ENCODE assay signal across 32 mouse cellular contexts in genomic region chr6:66915592-66915991, GRCm38 (mm10).
"Had no signal": no experiment of that assay in that cellular context is flagged by ENCODE, and none has a peak within 500 bp of the region (broad histone marks: within the 10 kb centered on the region; RNA-seq: fewer than 3 reads in every experiment).

No protein-coding gene starts in this region.

- H3K9ac ChIP-seq: limb, embryonic 12.5 days; limb, embryonic 13.5 days; limb, embryonic 15.5 days; liver, embryonic 12.5 days; liver, embryonic 13.5 days; liver, embryonic 14.5 days; liver, embryonic 15.5 days; liver, postnatal 0 days; lung, embryonic 14.5 days; lung, embryonic 15.5 days; midbrain, embryonic 12.5 days; midbrain, embryonic 13.5 days; midbrain, embryonic 15.5 days; neural tube, embryonic 12.5 days had no signal

- H3K27me3 ChIP-seq: limb, embryonic 12.5 days; limb, embryonic 13.5 days; limb, embryonic 15.5 days; liver, embryonic 12.5 days; liver, embryonic 13.5 days; liver, embryonic 15.5 days; lung, embryonic 15.5 days; megakaryocyte, embryonic 14.5 days; midbrain, embryonic 12.5 days; midbrain, embryonic 13.5 days; midbrain, embryonic 15.5 days; neural tube, embryonic 12.5 days had no signal

- DNase-seq: left cerebral cortex, postnatal 4 days; liver; liver, embryonic 13.5 days; liver, postnatal 0 days; lung, adult 18-20 months; lung, adult 2 months; lung, embryonic 14.5 days; lung, postnatal 10 days; lung, postnatal 14 days; lung, postnatal 36 days; lung, postnatal 4 days; midbrain, embryonic 14.5 days had no signal

- H3K4me1 ChIP-seq: midbrain, embryonic 12.5 days; midbrain, embryonic 13.5 days; midbrain, embryonic 15.5 days; neural tube, embryonic 12.5 days had no signal

- H3K4me2 ChIP-seq: limb, embryonic 12.5 days; limb, embryonic 13.5 days; limb, embryonic 15.5 days; liver, embryonic 11.5 days; liver, embryonic 12.5 days; liver, embryonic 13.5 days; liver, embryonic 15.5 days; lung, embryonic 14.5 days; lung, embryonic 15.5 days; midbrain, embryonic 11.5 days; midbrain, embryonic 12.5 days; midbrain, embryonic 13.5 days; midbrain, embryonic 15.5 days; neural tube, embryonic 12.5 days had no signal

- ATAC-seq: liver, embryonic 12.5 days; liver, postnatal 0 days; lung, postnatal 0 days; midbrain, embryonic 13.5 days; midbrain, embryonic 15.5 days; midbrain, embryonic 16.5 days had no signal

- H3K27ac ChIP-seq: limb, embryonic 10.5 days; limb, embryonic 12.5 days; limb, embryonic 13.5 days; limb, embryonic 15.5 days; liver, embryonic 12.5 days; liver, embryonic 13.5 days; liver, embryonic 14.5 days; liver, embryonic 15.5 days; lung, embryonic 15.5 days; macrophage; midbrain, embryonic 10.5 days; midbrain, embryonic 12.5 days; midbrain, embryonic 13.5 days; midbrain, embryonic 15.5 days; neural tube, embryonic 12.5 days had no signal

- H3K9me3 ChIP-seq: limb, embryonic 10.5 days; limb, embryonic 12.5 days; limb, embryonic 13.5 days; limb, embryonic 15.5 days; liver, embryonic 12.5 days; liver, embryonic 13.5 days; liver, embryonic 15.5 days; lung, embryonic 15.5 days; megakaryocyte, embryonic 14.5 days; midbrain, embryonic 10.5 days; midbrain, embryonic 12.5 days; midbrain, embryonic 13.5 days; midbrain, embryonic 15.5 days; neural tube, embryonic 12.5 days had no signal

- H3K4me3 ChIP-seq: limb, embryonic 10.5 days; limb, embryonic 12.5 days; limb, embryonic 13.5 days; limb, embryonic 15.5 days; liver, embryonic 12.5 days; liver, embryonic 13.5 days; liver, embryonic 15.5 days; lung, embryonic 15.5 days; megakaryocyte, embryonic 14.5 days; midbrain, embryonic 10.5 days; midbrain, embryonic 12.5 days; midbrain, embryonic 13.5 days; midbrain, embryonic 15.5 days; myocyte; neural tube, embryonic 12.5 days had no signal

- H3K36me3 ChIP-seq: limb, embryonic 15.5 days; liver, embryonic 13.5 days; liver, embryonic 15.5 days; lung, embryonic 15.5 days; midbrain, embryonic 10.5 days; midbrain, embryonic 12.5 days; midbrain, embryonic 13.5 days; midbrain, embryonic 15.5 days; neural tube, embryonic 12.5 days had no signal
